ENCODE assay signal across 8 mouse cellular contexts in genomic region chr17:28084964-28085363, GRCm38 (mm10). TPM values are rescaled to one million over a fixed set of nuclear protein-coding genes. Genes with fewer than 3 reads are reported as not detected.
DNase-seq lines count a peak whose midpoint lies in the region; ATAC-seq and TF ChIP-seq lines count a peak whose summit lies in the region.

No protein-coding gene starts in this region.

- ATAC-seq in heart, embryonic 11.5 days (replicated peaks; ENCODE audit: insufficient number of reproducible peaks, low FRiP score, low TSS enrichment) = peak; percentile 41; the same call in 1 of the 2 replicates
- no peak; the same call in 1 of the 2 replicates for ATAC-seq in kidney, embryonic 15.5 days (replicated peaks; ENCODE audit: low FRiP score)
- peak; percentile 87 for ATAC-seq in monocyte, adult 5-6 weeks (replicated peaks; ENCODE audit: insufficient number of reproducible peaks, low FRiP score, low TSS enrichment, poor library complexity, severe bottlenecking)

- no peak overlapping the region for H3K9ac ChIP-seq in heart, embryonic 11.5 days (ENCODE audit: low read depth, low read length)
- no peak overlapping the region; the same call in 1 of the 2 replicates for H3K9ac ChIP-seq in kidney, embryonic 15.5 days

- no peak overlapping the region for H3K4me3 ChIP-seq in bone marrow macrophage, adult 2 months (ENCODE audit: insufficient read depth, low read length)
- H3K4me3 ChIP-seq in embryonic fibroblast, embryonic 13.5 days (ENCODE audit: insufficient read depth, low read length) = no peak overlapping the region
- no peak overlapping the region for H3K4me3 ChIP-seq in heart, embryonic 11.5 days (ENCODE audit: low read depth, low read length)
- peak overlapping the region; percentile 22 for H3K4me3 ChIP-seq in kidney, embryonic 15.5 days (replicated peaks)

- WGBS in heart, embryonic 11.5 days (ENCODE audit: insufficient replicate concordance) = 2% methylated on average over 16 of the region's 16 CpGs
- WGBS in kidney, embryonic 15.5 days = 2% methylated on average over 16 of the region's 16 CpGs

- peaks cover 8% of the 10 kb centered on the region for H3K4me1 ChIP-seq in bone marrow macrophage, adult 2 months (ENCODE audit: control insufficient read depth, insufficient read depth, low read length)
- no peaks in the 10 kb centered on the region; the same call in 1 of the 2 replicates for H3K4me1 ChIP-seq in embryonic fibroblast, embryonic 13.5 days (ENCODE audit: control insufficient read depth, insufficient read depth, low read length)
- peaks cover 14% of the 10 kb centered on the region for H3K4me1 ChIP-seq in heart, embryonic 11.5 days (ENCODE audit: control insufficient read depth, insufficient read depth, low read length)
- peaks cover 52% of the 10 kb centered on the region for H3K4me1 ChIP-seq in kidney, embryonic 15.5 days

- TF ChIP-seq POLR2A in bone marrow macrophage, adult 2 months (IDR thresholded peaks at IDR 0.05; ENCODE audit: borderline replicate concordance, low read depth, low read length) = no peak
- no peak for TF ChIP-seq POLR2A in embryonic fibroblast, embryonic 13.5 days (IDR thresholded peaks at IDR 0.05; ENCODE audit: low read depth, low read length)

- no peaks in the 10 kb centered on the region for H3K9me3 ChIP-seq in heart, embryonic 11.5 days (replicated peaks; ENCODE audit: control insufficient read depth, low read length)
- H3K9me3 ChIP-seq in kidney, embryonic 15.5 days (replicated peaks) = no peaks in the 10 kb centered on the region

- peak overlapping the region; percentile 52 for H3K4me2 ChIP-seq in heart, embryonic 11.5 days
- peak overlapping the region; percentile 54 for H3K4me2 ChIP-seq in kidney, embryonic 15.5 days

- peak; percentile 96 to 97 for DNase-seq in B cell, adult 2 months
- DNase-seq in liver = peak; percentile 94
- peak; percentile 86 for DNase-seq in spleen, postnatal 36 days (ENCODE audit: low spot score in 2 of 2)

- TF ChIP-seq CTCF in bone marrow macrophage, adult 2 months (IDR thresholded peaks at IDR 0.05; ENCODE audit: low read depth, low read length) = peak; percentile 54; the same call in 1 of the 2 replicates
- peak; percentile 85 for TF ChIP-seq CTCF in embryonic fibroblast, embryonic 13.5 days (IDR thresholded peaks at IDR 0.05; ENCODE audit: borderline replicate concordance, insufficient read depth, low read length)

- 0 out of 2 replicates have a peak overlapping the region, but pooled peaks have one; percentile 26 for H3K27ac ChIP-seq in bone marrow macrophage, adult 2 months (ENCODE audit: insufficient read depth, low read depth, low read length)
- no peak overlapping the region for H3K27ac ChIP-seq in embryonic fibroblast, embryonic 13.5 days (ENCODE audit: insufficient read depth, low read length)
- H3K27ac ChIP-seq in heart, embryonic 11.5 days (ENCODE audit: low read depth, low read length) = no peak overlapping the region
- peak overlapping the region; percentile 68 for H3K27ac ChIP-seq in kidney, embryonic 15.5 days

- H3K36me3 ChIP-seq in heart, embryonic 11.5 days (ENCODE audit: control insufficient read depth, insufficient read depth, low read length) = no peaks in the 10 kb centered on the region
- no peaks in the 10 kb centered on the region for H3K36me3 ChIP-seq in kidney, embryonic 15.5 days

- peaks cover 4% of the 10 kb centered on the region; the same call in 1 of the 2 replicates for H3K27me3 ChIP-seq in heart, embryonic 11.5 days (ENCODE audit: control insufficient read depth, insufficient read depth, low read length)
- H3K27me3 ChIP-seq in kidney, embryonic 15.5 days = 0 out of 2 replicates have a peak, but pooled peaks cover 7% of the 10 kb centered on the region

RNA-seq across cellular contexts. Expression of gene Tcp11, which starts 4.5 kb away (rescaled TPM):
- polyA plus RNA-seq in bone marrow macrophage, adult 2 months (2012; ENCODE audit: insufficient read depth, insufficient read length, missing spikeins) = not detected in 2 replicates
- not detected in 2 replicates for polyA plus RNA-seq in embryonic fibroblast, embryonic 13.5 days (2011; ENCODE audit: insufficient read length, low read depth, missing spikeins)
- polyA plus RNA-seq in heart, embryonic 11.5 days (2014; fragmentation: Nextera tagmentation; extraction: Ambion mirVana) = 0.34 and 0.49 TPM in 2 replicates
- 5.8 and 6.1 TPM in 2 replicates for polyA plus RNA-seq in kidney, embryonic 15.5 days (2015; fragmentation: Nextera tagmentation; extraction: Ambion mirVana)
- total RNA-seq in monocyte, adult 5-6 weeks (2017) = 1.6 to 2.7 TPM (median 2.3 TPM) in 3 replicates

RNA-seq across cellular contexts. Expression of gene Scube3, which starts 57.0 kb away (rescaled TPM):
- polyA plus RNA-seq in bone marrow macrophage, adult 2 months (2012; ENCODE audit: insufficient read depth, insufficient read length, missing spikeins) = 0.11 TPM in 1 of 2 replicates, not detected in the other
- polyA plus RNA-seq in embryonic fibroblast, embryonic 13.5 days (2011; ENCODE audit: insufficient read length, low read depth, missing spikeins) = 3.3 and 4.7 TPM in 2 replicates
- 1.7 and 2.3 TPM in 2 replicates for polyA plus RNA-seq in heart, embryonic 11.5 days (2014; fragmentation: Nextera tagmentation; extraction: Ambion mirVana)
- polyA plus RNA-seq in kidney, embryonic 15.5 days (2015; fragmentation: Nextera tagmentation; extraction: Ambion mirVana) = 17.7 and 19.2 TPM in 2 replicates
- under 0.01 TPM in 1 of 3 replicates, not detected in the others for total RNA-seq in monocyte, adult 5-6 weeks (2017)

Comparison
In these comparisons a context has a peak if more than half of its experiments do, and no peak if none do; other contexts are left out.
1. H3K27ac ChIP-seq: peak in bone marrow macrophage, adult 2 months (single experiment) and kidney, embryonic 15.5 days (single experiment); none in embryonic fibroblast, embryonic 13.5 days (single experiment) and heart, embryonic 11.5 days (single experiment).
2. Peak in every context shown above with its lines, with median percentiles within 50 percentile points of each other: DNase-seq.